Mouse (Mus musculus): ENCODE measurements at regions not wholly inside any gene's neighbourhood (a gene's known extent, or its start where the extent isn't known, plus 50 kb on each side); places are given as distances from the start of the nearest gene placed in this dataset.

- WGBS: 91% methylated on average over 15 of the region's 15 CpGs
- H3K4me1 ChIP-seq (replicated peaks): no peaks in the 10 kb centered on the region
- H3K36me3 ChIP-seq: no peaks in the 10 kb centered on the region
- no peak overlapping the region for H3K4me3 ChIP-seq (replicated peaks)
- no peak for ATAC-seq (ENCODE audit: insufficient number of reproducible peaks, insufficient read depth, low FRiP score, low TSS enrichment, low read depth)
- H3K9me3 ChIP-seq: no peaks in the 10 kb centered on the region
- H3K9ac ChIP-seq (replicated peaks): no peak overlapping the region
- H3K27me3 ChIP-seq: no peaks in the 10 kb centered on the region
- no peak overlapping the region for H3K4me2 ChIP-seq
- no peak overlapping the region for H3K27ac ChIP-seq
These were observed 1285.3 kb upstream of the Cdh9 start for GRCm38 (mm10) chr15:15443271-15443670.

- Histone ChIP-seq H3K4me3 (replicated peaks) (no peak overlapping the region), H3K27ac (no peak overlapping the region), H3K36me3 (no peaks in the 10 kb centered on the region), H3K9me3 (no peaks in the 10 kb centered on the region), H3K4me2 (no peak overlapping the region), H3K4me1 (replicated peaks) (no peaks in the 10 kb centered on the region), H3K9ac (replicated peaks) (no peak overlapping the region), H3K27me3 (no peaks in the 10 kb centered on the region)
- 89% methylated on average over 2 of the region's 2 CpGs for WGBS
- ATAC-seq (ENCODE audit: insufficient number of reproducible peaks, insufficient read depth, low FRiP score, low TSS enrichment, low read depth): no peak
These were observed 1250.9 kb upstream of the Cdh9 start for GRCm38 (mm10) chr15:15477702-15478101.

DNA sequence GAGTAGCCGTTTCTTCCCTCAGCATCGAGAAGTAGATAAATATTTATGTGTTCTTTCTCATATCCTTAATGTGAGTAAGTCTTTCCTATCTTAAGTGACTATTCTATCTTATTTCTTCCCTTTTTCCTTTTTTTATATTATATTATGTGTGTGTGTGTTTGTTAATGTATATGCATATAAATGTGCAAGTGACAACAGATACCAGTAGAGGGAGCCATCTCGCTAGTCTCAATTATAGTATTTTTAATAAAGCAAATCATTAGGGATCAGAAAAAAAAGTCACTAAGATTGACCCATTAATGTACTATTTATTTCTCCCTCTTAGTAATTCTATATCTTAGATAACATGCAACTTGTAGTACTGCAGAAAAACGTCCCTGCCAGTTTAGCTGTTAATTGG, 1228.3 kb upstream of the Cdh9 start:
- H3K9me3 ChIP-seq: no peaks in the 10 kb centered on the region
- no peak overlapping the region for H3K9ac ChIP-seq (replicated peaks)
- 89% methylated on average over 4 of the region's 4 CpGs for WGBS

DNA sequence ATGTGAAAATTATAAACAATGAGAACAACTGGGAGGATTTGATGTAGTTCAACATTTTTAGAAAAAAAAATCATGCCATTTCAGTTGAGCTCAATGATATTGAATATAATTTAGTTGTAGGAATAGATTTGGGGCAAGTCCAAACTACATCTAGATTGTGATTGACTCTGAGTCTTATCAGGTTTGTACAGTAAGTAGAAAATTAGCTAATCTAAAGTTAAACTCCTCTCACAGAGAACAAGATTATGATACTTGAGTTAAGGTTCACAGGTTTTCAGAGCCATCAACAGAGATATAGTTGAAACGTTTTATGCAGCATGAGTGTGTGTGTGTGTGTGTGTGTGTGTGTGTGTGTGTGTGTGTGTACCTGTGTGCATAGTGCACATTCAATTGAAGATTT, 1189.6 kb upstream of the Cdh9 start:
- Histone ChIP-seq H3K4me1 (replicated peaks) (no peaks in the 10 kb centered on the region), H3K27ac (no peak overlapping the region), H3K9me3 (no peaks in the 10 kb centered on the region; the same call in 1 of the 2 replicates)

More for the DNA sequence above, 1228.3 kb upstream of the Cdh9 start:
- ATAC-seq (ENCODE audit: insufficient number of reproducible peaks, insufficient read depth, low FRiP score, low TSS enrichment, low read depth): no peak
- no peak overlapping the region for H3K4me3 ChIP-seq (replicated peaks)
- H3K4me2 ChIP-seq: no peak overlapping the region
- H3K27ac ChIP-seq: no peak overlapping the region
- no peaks in the 10 kb centered on the region for H3K36me3 ChIP-seq
- H3K4me1 ChIP-seq (replicated peaks): no peaks in the 10 kb centered on the region
- no peaks in the 10 kb centered on the region for H3K27me3 ChIP-seq

DNA sequence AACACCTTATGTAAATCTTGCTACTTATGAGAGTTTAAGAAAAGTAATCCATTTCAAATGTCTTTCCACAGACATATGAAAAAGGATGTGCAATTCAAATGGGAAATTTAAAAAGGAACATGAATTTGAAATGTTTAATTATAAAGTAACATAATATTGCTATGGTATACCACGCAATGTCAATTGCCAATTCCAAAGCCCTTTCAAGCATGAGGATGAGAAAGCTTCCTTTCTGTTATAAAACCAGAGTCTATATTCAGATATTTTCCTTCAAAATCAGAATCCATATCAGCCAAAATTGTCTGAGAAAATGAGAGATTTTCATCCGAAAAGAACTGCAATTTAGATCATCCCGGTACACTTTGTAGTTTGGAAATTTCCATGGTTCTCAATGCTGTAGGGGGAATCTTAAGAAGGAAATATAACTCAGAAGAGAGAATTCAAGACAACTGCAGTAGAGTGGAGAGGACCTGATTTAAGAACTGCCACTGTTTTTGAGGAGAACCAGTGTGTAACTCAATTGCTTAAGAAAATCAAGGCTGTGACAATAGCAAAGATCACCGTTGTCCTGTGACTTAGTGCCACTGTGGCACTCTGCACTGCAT, 1169.3 kb upstream of the Cdh9 start:
- Histone ChIP-seq H3K9me3 (no peaks in the 10 kb centered on the region), H3K27me3 (no peaks in the 10 kb centered on the region), H3K27ac (no peak overlapping the region), H3K4me2 (no peak overlapping the region), H3K4me1 (replicated peaks) (no peaks in the 10 kb centered on the region), H3K9ac (replicated peaks) (no peak overlapping the region), H3K36me3 (no peaks in the 10 kb centered on the region), H3K4me3 (replicated peaks) (no peak overlapping the region)
- no peak for ATAC-seq (ENCODE audit: insufficient number of reproducible peaks, insufficient read depth, low FRiP score, low TSS enrichment, low read depth)
- WGBS: 95% methylated on average over 4 of the region's 4 CpGs

More for the DNA sequence above, 1189.6 kb upstream of the Cdh9 start:
- no peak overlapping the region for H3K4me3 ChIP-seq (replicated peaks)
- no peak overlapping the region for H3K9ac ChIP-seq (replicated peaks)
- 82% methylated on average over 1 of the region's 1 CpGs for WGBS
- H3K4me2 ChIP-seq: no peak overlapping the region
- no peak for ATAC-seq (ENCODE audit: insufficient number of reproducible peaks, insufficient read depth, low FRiP score, low TSS enrichment, low read depth)
- no peaks in the 10 kb centered on the region for H3K36me3 ChIP-seq
- H3K27me3 ChIP-seq: no peaks in the 10 kb centered on the region

GRCm38 (mm10) chr15:15582300-15582880, 1146.2 kb upstream of the Cdh9 start:
- ATAC-seq (ENCODE audit: insufficient number of reproducible peaks, insufficient read depth, low FRiP score, low TSS enrichment, low read depth): no peak
- WGBS: 77% methylated on average over 2 of the region's 2 CpGs
- no peaks in the 10 kb centered on the region for H3K4me1 ChIP-seq (replicated peaks)
- H3K27me3 ChIP-seq: no peaks in the 10 kb centered on the region
- no peak overlapping the region for H3K27ac ChIP-seq
- H3K4me3 ChIP-seq (replicated peaks): no peak overlapping the region
- H3K36me3 ChIP-seq: no peaks in the 10 kb centered on the region
- no peak overlapping the region for H3K4me2 ChIP-seq
- no peaks in the 10 kb centered on the region for H3K9me3 ChIP-seq
- H3K9ac ChIP-seq (replicated peaks): no peak overlapping the region

DNA sequence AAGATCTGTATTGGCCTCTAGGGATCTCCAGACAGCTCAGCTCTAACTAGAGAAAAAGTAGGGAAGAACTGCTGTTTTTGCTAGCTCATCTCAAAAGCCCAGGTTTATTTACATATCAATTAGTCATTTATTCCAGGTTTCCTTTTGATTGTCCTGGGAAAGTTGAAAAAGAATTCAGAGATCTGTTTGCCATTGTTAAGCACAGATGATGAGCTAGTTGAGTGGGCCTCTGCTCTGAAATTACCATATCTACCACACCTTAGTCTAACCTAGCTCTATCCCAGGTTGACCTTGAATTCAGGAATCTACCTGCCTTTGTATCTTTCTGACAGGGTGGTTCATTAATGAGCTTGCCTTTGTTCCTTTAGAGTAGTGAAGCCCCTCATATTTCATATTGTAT, 1110.6 kb upstream of the Cdh9 start:
- H3K9me3 ChIP-seq: no peaks in the 10 kb centered on the region
- no peak overlapping the region for H3K4me2 ChIP-seq
- no peaks in the 10 kb centered on the region for H3K27me3 ChIP-seq
- no peaks in the 10 kb centered on the region for H3K36me3 ChIP-seq
- no peak overlapping the region for H3K4me3 ChIP-seq (replicated peaks)
- H3K4me1 ChIP-seq (replicated peaks): no peaks in the 10 kb centered on the region
- no peak overlapping the region for H3K9ac ChIP-seq (replicated peaks)
- no peak overlapping the region for H3K27ac ChIP-seq
- ATAC-seq (ENCODE audit: insufficient number of reproducible peaks, insufficient read depth, low FRiP score, low TSS enrichment, low read depth): no peak

DNA sequence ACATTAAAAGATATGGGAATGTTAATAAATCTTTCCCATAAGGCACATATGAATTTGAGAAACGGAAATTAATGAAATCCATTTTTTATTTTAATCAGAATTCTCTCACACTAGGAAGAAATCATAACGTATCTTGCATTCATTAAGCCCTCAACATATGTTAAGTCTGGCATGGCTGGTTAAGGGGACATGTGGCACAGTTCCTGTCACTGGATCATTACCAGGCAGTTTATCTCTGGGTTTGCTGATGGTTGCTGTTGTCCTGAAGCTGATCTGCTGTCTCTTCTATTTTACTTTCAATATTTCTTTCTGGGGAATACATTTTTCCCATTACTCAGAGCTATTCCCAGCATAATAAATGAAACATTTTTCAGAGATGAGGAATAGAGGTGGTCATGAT, 1099.3 kb upstream of the Cdh9 start:
- H3K9ac ChIP-seq (replicated peaks): no peak overlapping the region
- no peak overlapping the region for H3K4me3 ChIP-seq (replicated peaks)
- no peak overlapping the region for H3K27ac ChIP-seq
- WGBS: 67% methylated on average over 2 of the region's 2 CpGs
- H3K27me3 ChIP-seq: no peaks in the 10 kb centered on the region
- no peak overlapping the region for H3K4me2 ChIP-seq
- H3K36me3 ChIP-seq: no peaks in the 10 kb centered on the region
- H3K9me3 ChIP-seq: no peaks in the 10 kb centered on the region
- no peaks in the 10 kb centered on the region for H3K4me1 ChIP-seq (replicated peaks)
- no peak for ATAC-seq (ENCODE audit: insufficient number of reproducible peaks, insufficient read depth, low FRiP score, low TSS enrichment, low read depth)

DNA sequence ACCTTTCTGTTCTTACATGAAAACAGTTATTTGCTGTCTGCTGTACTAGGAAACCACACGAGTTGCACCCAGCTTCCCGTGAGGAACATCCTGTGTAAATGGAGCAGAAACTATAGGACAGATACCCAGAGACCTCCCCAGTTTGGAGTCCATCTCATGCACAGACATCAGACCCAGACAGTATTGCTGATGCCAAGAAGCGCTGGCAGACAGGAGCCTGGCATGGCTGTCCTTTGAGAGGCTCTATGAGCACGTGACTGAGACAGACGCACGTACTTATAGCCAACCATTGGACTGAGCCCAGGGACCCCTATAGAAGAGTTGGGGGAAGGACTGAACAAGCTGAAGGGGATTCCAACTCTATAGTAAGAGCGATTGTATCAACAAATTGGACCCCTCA, 1098.3 kb upstream of the Cdh9 start:
- Histone ChIP-seq H3K27ac (no peak overlapping the region), H3K36me3 (no peaks in the 10 kb centered on the region), H3K9ac (replicated peaks) (no peak overlapping the region), H3K4me2 (no peak overlapping the region), H3K9me3 (no peaks in the 10 kb centered on the region), H3K27me3 (no peaks in the 10 kb centered on the region), H3K4me1 (replicated peaks) (no peaks in the 10 kb centered on the region), H3K4me3 (replicated peaks) (no peak overlapping the region)
- WGBS: 85% methylated on average over 7 of the region's 7 CpGs
- ATAC-seq (ENCODE audit: insufficient number of reproducible peaks, insufficient read depth, low FRiP score, low TSS enrichment, low read depth): no peak

- ATAC-seq (ENCODE audit: insufficient number of reproducible peaks, insufficient read depth, low FRiP score, low TSS enrichment, low read depth): no peak
- Histone ChIP-seq H3K4me2 (no peak overlapping the region), H3K4me1 (replicated peaks) (no peaks in the 10 kb centered on the region), H3K36me3 (no peaks in the 10 kb centered on the region), H3K27me3 (no peaks in the 10 kb centered on the region), H3K27ac (no peak overlapping the region), H3K4me3 (replicated peaks) (no peak overlapping the region), H3K9me3 (no peaks in the 10 kb centered on the region), H3K9ac (replicated peaks) (no peak overlapping the region)
- WGBS: 48% methylated on average over 2 of the region's 2 CpGs
These were observed 1091.4 kb upstream of the Cdh9 start for GRCm38 (mm10) chr15:15637130-15637529.

DNA sequence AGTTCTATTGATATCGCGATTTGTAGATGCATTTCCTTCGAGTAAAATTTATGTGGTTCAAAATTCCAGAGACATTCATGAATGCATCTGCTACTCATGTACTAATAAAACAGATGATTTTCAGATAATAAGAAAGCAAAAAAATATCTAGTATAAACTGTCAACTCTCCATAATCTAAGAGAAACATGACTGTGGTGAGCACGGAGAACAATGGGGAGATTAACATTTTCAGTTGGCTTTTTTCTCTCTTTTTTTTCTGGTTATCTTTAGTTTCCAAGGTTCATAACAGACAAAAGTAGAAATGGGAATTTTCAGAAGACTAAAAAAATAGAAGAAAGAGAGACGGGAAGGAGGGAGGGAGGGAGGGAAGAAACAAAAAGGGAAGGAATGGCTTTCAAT, 1079.8 kb upstream of the Cdh9 start:
- H3K9ac ChIP-seq (replicated peaks): no peak overlapping the region
- 91% methylated on average over 5 of the region's 5 CpGs for WGBS

DNA sequence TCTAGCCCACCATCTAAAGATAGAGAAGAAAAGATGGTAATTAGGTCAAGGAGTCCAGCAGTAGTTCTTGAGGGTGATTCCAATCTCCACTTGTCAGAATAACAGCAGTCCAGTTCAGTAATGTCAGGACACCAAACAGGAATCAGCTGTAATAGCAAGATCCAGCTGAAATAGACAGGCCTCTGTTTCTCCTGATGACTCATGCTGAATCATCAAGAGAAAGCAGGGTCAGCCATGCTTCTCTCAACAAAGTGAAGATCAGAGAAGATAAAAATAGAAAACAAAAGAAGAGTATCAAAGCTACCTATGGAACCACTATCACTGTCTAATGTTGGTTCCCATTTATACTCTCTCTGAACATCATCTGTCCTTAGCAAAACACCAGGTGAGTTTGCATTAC, 1061.8 kb upstream of the Cdh9 start:
- Histone ChIP-seq H3K36me3 (no peaks in the 10 kb centered on the region), H3K9me3 (no peaks in the 10 kb centered on the region), H3K9ac (replicated peaks) (no peak overlapping the region), H3K4me2 (no peak overlapping the region), H3K27me3 (no peaks in the 10 kb centered on the region), H3K27ac (no peak overlapping the region), H3K4me3 (replicated peaks) (no peak overlapping the region), H3K4me1 (replicated peaks) (no peaks in the 10 kb centered on the region)
- no peak for ATAC-seq (ENCODE audit: insufficient number of reproducible peaks, insufficient read depth, low FRiP score, low TSS enrichment, low read depth)

More for the DNA sequence above, 1079.8 kb upstream of the Cdh9 start:
- no peak for ATAC-seq (ENCODE audit: insufficient number of reproducible peaks, insufficient read depth, low FRiP score, low TSS enrichment, low read depth)
- Histone ChIP-seq H3K4me1 (replicated peaks) (no peaks in the 10 kb centered on the region), H3K4me3 (replicated peaks) (no peak overlapping the region), H3K9me3 (no peaks in the 10 kb centered on the region), H3K27ac (no peak overlapping the region), H3K36me3 (no peaks in the 10 kb centered on the region), H3K4me2 (no peak overlapping the region), H3K27me3 (no peaks in the 10 kb centered on the region)
